Mouse (Mus musculus) embryonic fibroblast, embryonic 13.5 days (primary cell): ENCODE measurements around the gene Ccdc136. TPM values are rescaled to one million over a fixed set of nuclear protein-coding genes. Genes with fewer than 3 reads are reported as not detected.

Experiments
- H3K27ac ChIP-seq: 2 replicates; pipeline ENCODE4 v1.5.1; 2012; ENCODE audit warnings: low read length, control low read depth, inconsistent platforms; ENCODE audit not compliant: insufficient read depth
- H3K4me1 ChIP-seq: 2 replicates; pipeline ENCODE4 v1.6.1; 2011; ENCODE audit warnings: low read length; ENCODE audit not compliant: control insufficient read depth, insufficient read depth
- H3K4me3 ChIP-seq: 2 replicates; pipeline ENCODE4 v1.5.1; 2011; ENCODE audit warnings: mild to moderate bottlenecking, control low read depth, low read length; ENCODE audit not compliant: insufficient read depth
- CTCF ChIP-seq: IDR thresholded peaks from 2 replicates; pipeline ENCODE4 v1.5.1; 2011; ENCODE audit warnings: mild to moderate bottlenecking, control low read depth, low read length, moderate library complexity, borderline replicate concordance; ENCODE audit not compliant: insufficient read depth
- POLR2A ChIP-seq: IDR thresholded peaks from 2 replicates; pipeline ENCODE4 v1.6.1; 2011; ENCODE audit warnings: low read depth, mild to moderate bottlenecking, control low read depth, low read length, moderate library complexity
- polyA plus RNA-seq: library from polyadenylated mRNA; stranded (reverse); fragments of >200 nt; gene quantifications from 2 replicates; pipeline ENCODE4 v1.2.4, GENCODE M21; 2011; ENCODE audit warnings: low read depth; ENCODE audit not compliant: missing spikeins, insufficient read length

Gene Ccdc136
- polyA plus RNA-seq, 1 experiment: 25.1 TPM

- Histone ChIP-seq H3K27ac (no peak overlapping the region), H3K4me3 (no peak overlapping the region), H3K4me1 (no peaks in the 10 kb centered on the region)
- TF ChIP-seq POLR2A (no peak), CTCF (no peak)
Measured at GRCm38 (mm10) chr6:29461502-29461901, 65.4 kb downstream of the Ccdc136 start.

GRCm38 (mm10) chr6:29463388-29463787 is 67.3 kb downstream of the Ccdc136 start:
- Histone ChIP-seq H3K27ac (no peak overlapping the region), H3K4me1 (no peaks in the 10 kb centered on the region), H3K4me3 (no peak overlapping the region)
- TF ChIP-seq CTCF: no peak

- H3K27ac ChIP-seq: no peak within 1 kb of the TSS
Measured at GRCm38 (mm10) chr6:29467583-29468354, 71.7 kb downstream of the Ccdc136 start, which contains the start of gene Atp6v1f. Gene Atp6v1f (plus strand): TSS chr6:29467718.

GRCm38 (mm10) chr6:29468851-29469250 is 72.7 kb downstream of the Ccdc136 start:
- Histone ChIP-seq H3K27ac (no peak overlapping the region), H3K4me1 (peaks cover 5% of the 10 kb centered on the region), H3K4me3 (peak overlapping the region; percentile 61)
- TF ChIP-seq POLR2A: no peak
- TF ChIP-seq CTCF: no peak

More at GRCm38 (mm10) chr6:29467583-29468354, 71.7 kb downstream of the Ccdc136 start, which contains the start of gene Atp6v1f:
- H3K4me3 ChIP-seq: peak within 1 kb of the TSS; percentile 61
- TF ChIP-seq CTCF (no peak), POLR2A (peak; percentile 41; the same call in 1 of the 2 replicates)
- peaks cover 5% of the 10 kb centered on the region for H3K4me1 ChIP-seq

GRCm38 (mm10) chr6:29471137-29471536 is 75.0 kb downstream of the Ccdc136 start, which contains the start of gene Atp6v1fnb:
Gene Atp6v1fnb (plus strand): TSS chr6:29471437.
- peaks cover 5% of the 10 kb centered on the region for H3K4me1 ChIP-seq
- TF ChIP-seq CTCF (no peak), POLR2A (no peak)
- H3K4me3 ChIP-seq: no peak within 1 kb of the TSS
- H3K27ac ChIP-seq: no peak within 1 kb of the TSS

GRCm38 (mm10) chr6:29473941-29474691 is 78.0 kb downstream of the Ccdc136 start:
- no peak for TF ChIP-seq CTCF
- TF ChIP-seq POLR2A: peak; percentile 67
- peak overlapping the region; percentile 23 for H3K4me3 ChIP-seq
- no peak overlapping the region for H3K27ac ChIP-seq
- H3K4me1 ChIP-seq: peaks cover 2% of the 10 kb centered on the region; the same call in 1 of the 2 replicates

GRCm38 (mm10) chr6:29474736-29475135 is 78.6 kb downstream of the Ccdc136 start:
- Histone ChIP-seq H3K27ac (no peak overlapping the region), H3K4me1 (no peaks in the 10 kb centered on the region)
- TF ChIP-seq CTCF: no peak
- TF ChIP-seq POLR2A: no peak

More at GRCm38 (mm10) chr6:29474736-29475135, 78.6 kb downstream of the Ccdc136 start:
- H3K4me3 ChIP-seq: no peak overlapping the region

Other genes starting within 250 kb of the Ccdc136 start
- 44.9 and 49.9 TPM in 2 replicates for gene Rbm28, start 231.3 kb upstream of the Ccdc136 start, polyA plus RNA-seq
- 0.16 and 0.33 TPM in 2 replicates for gene Prrt4, start 216.7 kb upstream of the Ccdc136 start, polyA plus RNA-seq
- 34.4 and 36.5 TPM in 2 replicates for gene Impdh1, start 179.9 kb upstream of the Ccdc136 start, polyA plus RNA-seq
- 25.3 and 27.6 TPM in 2 replicates for gene Hilpda, start 123.8 kb upstream of the Ccdc136 start, polyA plus RNA-seq
- not detected in 2 replicates for gene Fam71f2, start 116.7 kb upstream of the Ccdc136 start, polyA plus RNA-seq
- gene Fam71f1, start 77.2 kb upstream of the Ccdc136 start, polyA plus RNA-seq: not detected in 2 replicates
- 1,348 and 1,377 TPM in 2 replicates for gene Calu, start 48.2 kb upstream of the Ccdc136 start, polyA plus RNA-seq
- 0.40 and 0.78 TPM in 2 replicates for gene Opn1sw, start 7.8 kb upstream of the Ccdc136 start, polyA plus RNA-seq
- 107 and 151 TPM in 2 replicates for gene Flnc, start 36.9 kb downstream of the Ccdc136 start, polyA plus RNA-seq
- 131 and 136 TPM in 2 replicates for gene Atp6v1f, start 71.4 kb downstream of the Ccdc136 start, polyA plus RNA-seq
- gene Atp6v1fnb, start 75.1 kb downstream of the Ccdc136 start, polyA plus RNA-seq: not detected in 2 replicates
- 5.1 and 7.1 TPM in 2 replicates for gene Kcp, start 111.6 kb downstream of the Ccdc136 start, polyA plus RNA-seq
- 4.2 and 4.7 TPM in 2 replicates for gene Irf5, start 130.3 kb downstream of the Ccdc136 start, polyA plus RNA-seq
- gene Tnpo3, start 213.6 kb downstream of the Ccdc136 start, polyA plus RNA-seq: 68.8 and 76.1 TPM in 2 replicates